Mouse (Mus musculus) hindbrain, embryonic 13.5 days (tissue): ENCODE measurements around the gene Gstp3. TPM values are rescaled to one million over a fixed set of nuclear protein-coding genes. Genes with fewer than 3 reads are reported as not detected.
"Not testable (repeated sequence)": the region's sequence is repeated elsewhere in the genome, so short reads cannot be mapped to it uniquely, and the experiment has no call there.

Source experiments
- ATAC-seq: fragments of 200-750 bp; cut with Nextera tagmentation; 2 replicates; pipeline ENCODE4 v1.8.0; 2017; ENCODE audit warnings: moderate TSS enrichment; ENCODE audit not compliant: low FRiP score
- H3K27ac ChIP-seq: fragments of 300-500 bp; sonication (generic); 2 replicates; pipeline ENCODE4 v1.5.1; 2015; ENCODE audit warnings: inconsistent platforms, mild to moderate bottlenecking, moderate library complexity
- H3K27me3 ChIP-seq: fragments of 300-500 bp; sonication (generic); 2 replicates; pipeline ENCODE4 v1.6.1; 2015; ENCODE audit warnings: mild to moderate bottlenecking, inconsistent platforms
- H3K36me3 ChIP-seq: fragments of 300-500 bp; sonication (generic); 2 replicates; pipeline ENCODE4 v1.6.1; 2015; ENCODE audit warnings: mild to moderate bottlenecking, inconsistent platforms
- H3K4me1 ChIP-seq: fragments of 300-500 bp; sonication (generic); replicated peaks from 2 replicates; pipeline ENCODE4 v1.6.1; 2015; ENCODE audit warnings: inconsistent platforms
- H3K4me2 ChIP-seq: fragments of 300-500 bp; sonication (generic); 2 replicates; pipeline ENCODE4 v1.6.1; 2015; ENCODE audit warnings: inconsistent platforms, mild to moderate bottlenecking, moderate library complexity
- H3K4me3 ChIP-seq: fragments of 300-500 bp; sonication (generic); 2 replicates; pipeline ENCODE4 v1.5.1; 2015; ENCODE audit warnings: mild to moderate bottlenecking, inconsistent platforms
- H3K9ac ChIP-seq: fragments of 300-500 bp; sonication (generic); 2 replicates; pipeline ENCODE4 v1.6.1; 2015; ENCODE audit warnings: mild to moderate bottlenecking, inconsistent platforms
- H3K9me3 ChIP-seq: fragments of 300-500 bp; sonication (generic); 2 replicates; pipeline ENCODE4 v1.6.1; 2016; ENCODE audit warnings: inconsistent platforms
- WGBS: fragments of 180-500 bp; shearing (Covaris S2); methylation state at CpG from one replicate; pipeline ENCODE4 v1.1.7; 2015; 5-methylcytosine and 5-hydroxymethylcytosine counted together
- polyA plus RNA-seq: library from polyadenylated mRNA; unstranded; fragments of >200 nt; fragmentation: Nextera tagmentation; extraction: Ambion mirVana; gene quantifications from 2 replicates; pipeline ENCODE4 v1.2.1, GENCODE M21; 2015

Gstp3 gene
- polyA plus RNA-seq, 1 experiment from 2014 or later, result not detected

GRCm38 (mm10) chr19:4057389-4057788 is 2.0 kb downstream of the Gstp3 start:
- no peak overlapping the region for H3K4me3 ChIP-seq
- H3K4me1 ChIP-seq, result no peaks in the 10 kb centered on the region
- H3K27ac ChIP-seq, result no peak overlapping the region
- no peak overlapping the region for H3K4me2 ChIP-seq
- no peak overlapping the region for H3K9ac ChIP-seq
- H3K36me3 ChIP-seq, result no peaks in the 10 kb centered on the region
- WGBS, result 88% methylated on average over 13 of the region's 13 CpGs
- ATAC-seq, result no peak
- H3K9me3 ChIP-seq, result no peaks in the 10 kb centered on the region
- H3K27me3 ChIP-seq, result 0 out of 2 replicates have a peak, but pooled peaks cover 4% of the 10 kb centered on the region

- no peak for ATAC-seq
- Histone ChIP-seq H3K9ac (no peak overlapping the region), H3K27ac (no peak overlapping the region), H3K36me3 (no peaks in the 10 kb centered on the region), H3K4me3 (no peak overlapping the region), H3K9me3 (no peaks in the 10 kb centered on the region), H3K4me2 (no peak overlapping the region), H3K27me3 (0 out of 2 replicates have a peak, but pooled peaks cover 4% of the 10 kb centered on the region), H3K4me1 (no peaks in the 10 kb centered on the region)
- WGBS, result 33% methylated on average over 4 of the region's 4 CpGs
These were observed 2.6 kb downstream of the Gstp3 start for GRCm38 (mm10) chr19:4056727-4057126.

- Histone ChIP-seq H3K4me2 (no peak overlapping the region), H3K4me3 (no peak overlapping the region), H3K9ac (no peak overlapping the region), H3K27me3 (0 out of 2 replicates have a peak, but pooled peaks cover 4% of the 10 kb centered on the region), H3K4me1 (no peaks in the 10 kb centered on the region), H3K27ac (no peak overlapping the region), H3K9me3 (no peaks in the 10 kb centered on the region), H3K36me3 (no peaks in the 10 kb centered on the region)
- no peak for ATAC-seq
- 65% methylated on average over 15 of the region's 15 CpGs for WGBS
These were observed 3.2 kb downstream of the Gstp3 start for GRCm38 (mm10) chr19:4055947-4056693.

GRCm38 (mm10) chr19:4055216-4055946 is 4.0 kb downstream of the Gstp3 start:
- no peak overlapping the region for H3K9ac ChIP-seq
- WGBS, result 76% methylated on average over 8 of the region's 8 CpGs
- H3K27ac ChIP-seq, result no peak overlapping the region
- ATAC-seq, result no peak
- no peaks in the 10 kb centered on the region for H3K36me3 ChIP-seq
- H3K4me3 ChIP-seq, result no peak overlapping the region
- no peaks in the 10 kb centered on the region for H3K9me3 ChIP-seq
- H3K27me3 ChIP-seq, result 0 out of 2 replicates have a peak, but pooled peaks cover 4% of the 10 kb centered on the region
- H3K4me2 ChIP-seq, result no peak overlapping the region
- H3K4me1 ChIP-seq, result no peaks in the 10 kb centered on the region

GRCm38 (mm10) chr19:4054613-4055012 is 4.8 kb downstream of the Gstp3 start:
- ATAC-seq, result no peak
- no peak overlapping the region for H3K27ac ChIP-seq
- no peak overlapping the region for H3K9ac ChIP-seq
- no peaks in the 10 kb centered on the region for H3K36me3 ChIP-seq
- no peak overlapping the region for H3K4me2 ChIP-seq
- H3K27me3 ChIP-seq, result 0 out of 2 replicates have a peak, but pooled peaks cover 4% of the 10 kb centered on the region
- no peaks in the 10 kb centered on the region for H3K9me3 ChIP-seq
- WGBS, result 91% methylated on average over 5 of the region's 5 CpGs
- no peak overlapping the region for H3K4me3 ChIP-seq
- no peaks in the 10 kb centered on the region for H3K4me1 ChIP-seq

GRCm38 (mm10) chr19:4052516-4053030 is 6.8 kb downstream of the Gstp3 start:
- Histone ChIP-seq H3K4me3 (no peak overlapping the region), H3K9me3 (no peaks in the 10 kb centered on the region), H3K9ac (no peak overlapping the region), H3K4me2 (no peak overlapping the region), H3K4me1 (no peaks in the 10 kb centered on the region), H3K27me3 (0 out of 2 replicates have a peak, but pooled peaks cover 4% of the 10 kb centered on the region), H3K36me3 (no peaks in the 10 kb centered on the region), H3K27ac (no peak overlapping the region)
- WGBS, result 68% methylated on average over 5 of the region's 5 CpGs
- no peak for ATAC-seq

- 0 out of 2 replicates have a peak, but pooled peaks cover 4% of the 10 kb centered on the region for H3K27me3 ChIP-seq
- H3K4me2 ChIP-seq, result no peak overlapping the region
- H3K36me3 ChIP-seq, result no peaks in the 10 kb centered on the region
- 58% methylated on average over 10 of the region's 10 CpGs for WGBS
- ATAC-seq, result no peak
- no peak overlapping the region for H3K27ac ChIP-seq
- H3K4me3 ChIP-seq, result no peak overlapping the region
- H3K4me1 ChIP-seq, result no peaks in the 10 kb centered on the region
- no peak overlapping the region for H3K9ac ChIP-seq
- no peaks in the 10 kb centered on the region for H3K9me3 ChIP-seq
These were observed 7.4 kb downstream of the Gstp3 start for GRCm38 (mm10) chr19:4051741-4052515.

- no peak overlapping the region for H3K4me2 ChIP-seq
- no peaks in the 10 kb centered on the region for H3K4me1 ChIP-seq
- no peak overlapping the region for H3K27ac ChIP-seq
- ATAC-seq, result no peak
- no peaks in the 10 kb centered on the region for H3K9me3 ChIP-seq
- no peak overlapping the region for H3K4me3 ChIP-seq
- H3K36me3 ChIP-seq, result no peaks in the 10 kb centered on the region
- H3K9ac ChIP-seq, result no peak overlapping the region
- 0 out of 2 replicates have a peak, but pooled peaks cover 4% of the 10 kb centered on the region for H3K27me3 ChIP-seq
- WGBS, result 99% methylated on average over 5 of the region's 5 CpGs
These were observed 8.4 kb downstream of the Gstp3 start for GRCm38 (mm10) chr19:4051016-4051415.

- H3K36me3 ChIP-seq, ATAC-seq, H3K9ac ChIP-seq, H3K4me1 ChIP-seq, H3K4me2 ChIP-seq, H3K27ac ChIP-seq, H3K4me3 ChIP-seq, H3K9me3 ChIP-seq, H3K27me3 ChIP-seq: not testable (repeated sequence)
- 81% methylated on average over 5 of the region's 5 CpGs for WGBS
These were observed 10.3 kb downstream of the Gstp3 start for GRCm38 (mm10) chr19:4049069-4049468.

- H3K9ac ChIP-seq, result no peak overlapping the region
- no peaks in the 10 kb centered on the region for H3K4me1 ChIP-seq
- WGBS, result 20% methylated on average over 4 of the region's 4 CpGs
- no peak overlapping the region for H3K4me3 ChIP-seq
- H3K27ac ChIP-seq, result no peak overlapping the region
- no peaks in the 10 kb centered on the region for H3K36me3 ChIP-seq
- H3K9me3 ChIP-seq, result no peaks in the 10 kb centered on the region
- no peak for ATAC-seq
- H3K4me2 ChIP-seq, result no peak overlapping the region
- no peaks in the 10 kb centered on the region for H3K27me3 ChIP-seq
These were observed 11.5 kb downstream of the Gstp3 start for GRCm38 (mm10) chr19:4047859-4048258.

- Histone ChIP-seq H3K9ac (no peak overlapping the region), H3K36me3 (no peaks in the 10 kb centered on the region), H3K27me3 (no peaks in the 10 kb centered on the region), H3K9me3 (no peaks in the 10 kb centered on the region), H3K4me2 (no peak overlapping the region), H3K27ac (no peak overlapping the region), H3K4me1 (no peaks in the 10 kb centered on the region), H3K4me3 (no peak overlapping the region)
- ATAC-seq, result no peak
- 82% methylated on average over 8 of the region's 8 CpGs for WGBS
These were observed 12.5 kb downstream of the Gstp3 start for GRCm38 (mm10) chr19:4046866-4047254.
